In the genomic region with DNA sequence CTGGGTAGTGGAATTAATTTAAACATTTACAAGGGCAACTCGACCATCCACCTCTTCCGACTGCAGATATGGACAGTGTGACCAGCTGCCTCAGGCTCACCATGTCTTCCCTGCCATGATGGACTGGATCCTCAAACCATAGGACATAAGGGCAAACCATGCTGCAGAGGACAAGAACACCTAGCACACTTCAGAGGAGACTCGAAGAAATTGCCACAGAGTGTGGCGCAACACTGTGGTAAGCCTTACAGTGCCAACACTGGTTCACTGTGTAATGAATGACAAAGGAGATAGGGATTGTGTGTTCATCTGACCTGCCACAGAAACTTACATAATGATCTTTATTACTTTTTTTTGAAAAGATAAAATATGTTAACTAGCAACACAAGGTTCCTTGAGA, we compare ENCODE assay signal across 23 mouse cellular contexts.
DNase-seq lines count a peak whose midpoint lies in the region; ATAC-seq and TF ChIP-seq lines count a peak whose summit lies in the region.
"Had no signal": no experiment of that assay in that cellular context is flagged by ENCODE, and none has a peak within 500 bp of the region (broad histone marks: within the 10 kb centered on the region; RNA-seq: fewer than 3 reads in every experiment).

No protein-coding gene starts in this region.

- TF ChIP-seq EP300 in heart, postnatal 0 days (IDR thresholded peaks at IDR 0.05; ENCODE audit: low read depth): no peak

- 80% methylated on average over 4 of the region's 4 CpGs for WGBS in heart, embryonic 10.5 days
- WGBS in heart, postnatal 0 days: 65% methylated on average over 4 of the region's 4 CpGs
- WGBS in hindbrain, embryonic 11.5 days: 85% methylated on average over 4 of the region's 4 CpGs

- no peak overlapping the region for H3K4me3 ChIP-seq in heart, embryonic 10.5 days
- H3K4me3 ChIP-seq in heart, postnatal 0 days (ENCODE audit: low read depth, low read length): no peak overlapping the region
- no peak overlapping the region for H3K4me3 ChIP-seq in hindbrain, embryonic 11.5 days (ENCODE audit: low read depth, low read length)
- H3K4me3 ChIP-seq: embryonic facial prominence, embryonic 10.5 days; forebrain, embryonic 12.5 days; hindbrain, embryonic 13.5 days; limb, embryonic 15.5 days had no signal

- peak overlapping the region; percentile 45; the same call in 1 of the 2 replicates for H3K4me2 ChIP-seq in heart, postnatal 0 days (ENCODE audit: low read depth, low read length)
- H3K4me2 ChIP-seq in hindbrain, embryonic 11.5 days (replicated peaks; ENCODE audit: low read depth, low read length): no peak overlapping the region
- H3K4me2 ChIP-seq: forebrain, embryonic 12.5 days; hindbrain, embryonic 13.5 days; limb, embryonic 15.5 days; midbrain, embryonic 11.5 days had no signal

- H3K9me3 ChIP-seq in heart, embryonic 10.5 days: no peaks in the 10 kb centered on the region
- no peaks in the 10 kb centered on the region for H3K9me3 ChIP-seq in heart, postnatal 0 days (replicated peaks; ENCODE audit: control insufficient read depth, low read length)
- H3K9me3 ChIP-seq in hindbrain, embryonic 11.5 days (ENCODE audit: control insufficient read depth, low read length): no peaks in the 10 kb centered on the region
- H3K9me3 ChIP-seq: embryonic facial prominence, embryonic 10.5 days; forebrain, embryonic 12.5 days; hindbrain, embryonic 13.5 days; limb, embryonic 15.5 days had no signal

- peaks cover 72% of the 10 kb centered on the region for H3K4me1 ChIP-seq in heart, embryonic 10.5 days
- H3K4me1 ChIP-seq in heart, postnatal 0 days (ENCODE audit: control insufficient read depth, insufficient read depth): peaks cover 73% of the 10 kb centered on the region
- H3K4me1 ChIP-seq in hindbrain, embryonic 11.5 days (replicated peaks; ENCODE audit: control insufficient read depth, insufficient read depth, low read length): no peaks in the 10 kb centered on the region
- H3K4me1 ChIP-seq: embryonic facial prominence, embryonic 10.5 days; forebrain, embryonic 12.5 days; hindbrain, embryonic 13.5 days; limb, embryonic 15.5 days had no signal

- H3K27me3 ChIP-seq in heart, embryonic 10.5 days (ENCODE audit: insufficient read depth, poor library complexity, severe bottlenecking): no peaks in the 10 kb centered on the region
- H3K27me3 ChIP-seq in heart, postnatal 0 days (ENCODE audit: control insufficient read depth, insufficient read depth, low read length): no peaks in the 10 kb centered on the region
- no peaks in the 10 kb centered on the region for H3K27me3 ChIP-seq in hindbrain, embryonic 11.5 days (ENCODE audit: control insufficient read depth, insufficient read depth, low read length)
- H3K27me3 ChIP-seq: forebrain, embryonic 12.5 days; hindbrain, embryonic 13.5 days; limb, embryonic 15.5 days had no signal

- no peak for DNase-seq in heart, embryonic 10.5 days (ENCODE audit: low spot score)
- DNase-seq in heart, postnatal 36 days: no peak
- no peak for DNase-seq in heart, postnatal 0 days (ENCODE audit: low spot score)
- DNase-seq in heart, adult 9 months (ENCODE audit: low spot score in 2 of 2): no peak
- peak; percentile 60 for DNase-seq in adrenal gland, postnatal 14 days
- no peak for DNase-seq in urinary bladder, postnatal 36 days (ENCODE audit: low spot score in 2 of 2)
- no peak for DNase-seq in hindbrain, embryonic 11.5 days (ENCODE audit: low spot score)
- DNase-seq: B cell, adult 2 months; cerebellum, adult 2 months; cerebellum, postnatal 36 days; kidney, adult 2 months; kidney, postnatal 10 days; lung, adult 2 months; lung, postnatal 4 days; retina, postnatal 1 day; thymus, adult 2 months had no signal

- TF ChIP-seq CTCF in heart, postnatal 0 days (IDR thresholded peaks at IDR 0.05; ENCODE audit: low read depth): no peak

- H3K27ac ChIP-seq in heart, embryonic 10.5 days: peak overlapping the region; percentile 83
- peak overlapping the region; percentile 86 for H3K27ac ChIP-seq in heart, postnatal 0 days (ENCODE audit: low read depth)
- no peak overlapping the region for H3K27ac ChIP-seq in hindbrain, embryonic 11.5 days (ENCODE audit: low read depth, low read length)
- H3K27ac ChIP-seq: embryonic facial prominence, embryonic 10.5 days; forebrain, embryonic 12.5 days; hindbrain, embryonic 13.5 days; limb, embryonic 15.5 days had no signal

- H3K36me3 ChIP-seq in heart, embryonic 10.5 days: no peaks in the 10 kb centered on the region
- no peaks in the 10 kb centered on the region for H3K36me3 ChIP-seq in heart, postnatal 0 days (replicated peaks; ENCODE audit: control insufficient read depth, insufficient read depth, low read length)
- no peaks in the 10 kb centered on the region for H3K36me3 ChIP-seq in hindbrain, embryonic 11.5 days (ENCODE audit: control insufficient read depth, insufficient read depth, low read length)
- H3K36me3 ChIP-seq: embryonic facial prominence, embryonic 10.5 days; forebrain, embryonic 12.5 days; hindbrain, embryonic 13.5 days; limb, embryonic 15.5 days had no signal

- H3K9ac ChIP-seq in heart, postnatal 0 days (replicated peaks; ENCODE audit: low read depth, low read length): no peak overlapping the region
- no peak overlapping the region for H3K9ac ChIP-seq in hindbrain, embryonic 11.5 days (ENCODE audit: low read depth, low read length)
- H3K9ac ChIP-seq: forebrain, embryonic 12.5 days; hindbrain, embryonic 13.5 days; limb, embryonic 15.5 days had no signal

- no peak for ATAC-seq in heart, postnatal 0 days (ENCODE audit: insufficient read depth, low read depth)
- ATAC-seq in granulocyte monocyte progenitor cell, adult 5-6 weeks (replicated peaks; ENCODE audit: poor library complexity, severe bottlenecking): peak; percentile 90
- ATAC-seq in hindbrain, embryonic 11.5 days (ENCODE audit: low FRiP score): no peak
- ATAC-seq: inflammation-experienced regulatory T-cells, adult 6 months had no signal

- intact Hi-C loops in heart, postnatal 36 days (cut with DNase I): no loop called here
